Mouse (Mus musculus) embryonic facial prominence, embryonic 13.5 days (tissue): Measurements from ENCODE around the gene Gbgt1. TPM values are rescaled to one million over a fixed set of nuclear protein-coding genes. Genes with fewer than 3 reads are reported as not detected.

Experiments
- ATAC-seq: fragments of 200-750 bp; cut with Nextera tagmentation; 2 replicates; pipeline ENCODE4 v1.8.0; 2017; ENCODE audit warnings: low read depth; ENCODE audit not compliant: insufficient number of reproducible peaks, insufficient read depth, low FRiP score, low TSS enrichment
- H3K27ac ChIP-seq: fragments of 300-500 bp; sonication (generic); 2 replicates; pipeline ENCODE4 v1.5.1; 2015; ENCODE audit warnings: moderate library complexity, mild to moderate bottlenecking, inconsistent platforms
- H3K27me3 ChIP-seq: fragments of 300-500 bp; sonication (generic); 2 replicates; pipeline ENCODE4 v1.6.1; 2015; ENCODE audit warnings: mild to moderate bottlenecking, inconsistent platforms
- H3K36me3 ChIP-seq: fragments of 300-500 bp; sonication (generic); 2 replicates; pipeline ENCODE4 v1.6.1; 2015; ENCODE audit warnings: mild to moderate bottlenecking, inconsistent platforms
- H3K4me1 ChIP-seq: fragments of 300-500 bp; sonication (generic); 2 replicates; pipeline ENCODE4 v1.6.1; 2015; ENCODE audit warnings: inconsistent platforms
- H3K4me2 ChIP-seq: fragments of 300-500 bp; sonication (generic); 2 replicates; pipeline ENCODE4 v1.6.1; 2015; ENCODE audit warnings: moderate library complexity, mild to moderate bottlenecking, inconsistent platforms
- H3K4me3 ChIP-seq: fragments of 300-500 bp; sonication (generic); 2 replicates; pipeline ENCODE4 v1.5.1; 2015; ENCODE audit warnings: mild to moderate bottlenecking, inconsistent platforms
- H3K9ac ChIP-seq: fragments of 300-500 bp; sonication (generic); 2 replicates; pipeline ENCODE4 v1.6.1; 2015; ENCODE audit warnings: mild to moderate bottlenecking, inconsistent platforms
- H3K9me3 ChIP-seq: fragments of 300-500 bp; sonication (generic); 2 replicates; pipeline ENCODE4 v1.6.1; 2016; ENCODE audit warnings: inconsistent platforms
- WGBS: fragments of 180-500 bp; shearing (Covaris S2); methylation state at CpG from one replicate; pipeline ENCODE4 v1.1.7; 2015; ENCODE audit warnings: mixed read lengths; 5-methylcytosine and 5-hydroxymethylcytosine counted together
- polyA plus RNA-seq: library from polyadenylated mRNA; unstranded; fragments of >200 nt; fragmentation: Nextera tagmentation; extraction: Ambion mirVana; gene quantifications from 2 replicates; pipeline ENCODE4 v1.2.1, GENCODE M21; 2015

The Gbgt1 gene
- polyA plus RNA-seq, 1 experiment from 2014 or later: 0.35 TPM

- H3K36me3 ChIP-seq: peaks cover 49% of the 10 kb centered on the region
- peaks cover 65% of the 10 kb centered on the region for H3K4me1 ChIP-seq
- ATAC-seq: no peak
- no peak overlapping the region for H3K4me3 ChIP-seq
- H3K27ac ChIP-seq: peak overlapping the region; percentile 81
- H3K4me2 ChIP-seq: peak overlapping the region; percentile 17
- H3K9me3 ChIP-seq: no peaks in the 10 kb centered on the region
- 34% methylated on average over 7 of the region's 7 CpGs for WGBS
- no peaks in the 10 kb centered on the region for H3K27me3 ChIP-seq
- H3K9ac ChIP-seq: peak overlapping the region; percentile 61
Measured at GRCm38 (mm10) chr2:28539206-28539605, 42.5 kb downstream of the Gbgt1 start.

DNA sequence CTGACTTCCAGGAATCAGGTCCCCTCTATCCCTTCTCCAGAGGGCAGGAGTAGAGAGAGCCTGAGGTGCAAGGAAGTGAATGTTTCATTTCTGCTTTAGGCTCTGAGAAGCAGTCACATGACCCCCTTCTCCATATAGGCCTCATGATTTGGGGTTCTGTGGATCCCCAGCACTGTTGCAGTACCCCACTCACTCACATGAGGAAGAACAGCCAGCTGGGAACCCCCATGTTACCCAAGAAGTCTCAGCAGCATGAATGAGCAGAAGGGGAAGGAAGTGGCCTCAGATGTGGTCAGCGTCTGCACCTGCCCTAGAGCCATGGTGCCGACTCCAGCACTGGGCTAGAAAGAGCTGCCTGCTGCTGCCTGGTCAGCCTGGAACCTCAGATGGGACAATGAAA lies 43.3 kb downstream of the Gbgt1 start:
- Histone ChIP-seq H3K36me3 (peaks cover 56% of the 10 kb centered on the region), H3K4me3 (no peak overlapping the region), H3K4me2 (no peak overlapping the region), H3K27me3 (no peaks in the 10 kb centered on the region), H3K4me1 (peaks cover 58% of the 10 kb centered on the region), H3K27ac (peak overlapping the region; percentile 81; the same call in 1 of the 2 replicates), H3K9ac (peak overlapping the region; percentile 61), H3K9me3 (no peaks in the 10 kb centered on the region)
- WGBS: 87% methylated on average over 2 of the region's 2 CpGs
- ATAC-seq: no peak

GRCm38 (mm10) chr2:28540587-28541227 lies 44.0 kb downstream of the Gbgt1 start:
- Histone ChIP-seq H3K4me1 (peaks cover 50% of the 10 kb centered on the region), H3K9me3 (no peaks in the 10 kb centered on the region), H3K9ac (no peak overlapping the region), H3K27me3 (no peaks in the 10 kb centered on the region), H3K36me3 (peaks cover 64% of the 10 kb centered on the region), H3K27ac (0 out of 2 replicates have a peak overlapping the region, but pooled peaks have one; percentile 19), H3K4me2 (no peak overlapping the region), H3K4me3 (no peak overlapping the region)
- no peak for ATAC-seq
- WGBS: 84% methylated on average over 8 of the region's 8 CpGs

- no peaks in the 10 kb centered on the region for H3K9me3 ChIP-seq
- no peak overlapping the region for H3K9ac ChIP-seq
- WGBS: 89% methylated on average over 8 of the region's 8 CpGs
- H3K36me3 ChIP-seq: peaks cover 83% of the 10 kb centered on the region
- no peak for ATAC-seq
- no peaks in the 10 kb centered on the region for H3K27me3 ChIP-seq
- peaks cover 18% of the 10 kb centered on the region for H3K4me1 ChIP-seq
- no peak overlapping the region for H3K4me2 ChIP-seq
- H3K27ac ChIP-seq: no peak overlapping the region
- no peak overlapping the region for H3K4me3 ChIP-seq
Measured at GRCm38 (mm10) chr2:28543894-28544293, 47.2 kb downstream of the Gbgt1 start.

GRCm38 (mm10) chr2:28545976-28546375 lies 49.3 kb downstream of the Gbgt1 start:
- Histone ChIP-seq H3K9ac (no peak overlapping the region), H3K27ac (no peak overlapping the region), H3K4me3 (no peak overlapping the region), H3K36me3 (peaks cover 96% of the 10 kb centered on the region), H3K4me1 (peaks cover 3% of the 10 kb centered on the region; the same call in 1 of the 2 replicates), H3K27me3 (no peaks in the 10 kb centered on the region), H3K9me3 (no peaks in the 10 kb centered on the region), H3K4me2 (no peak overlapping the region)
- ATAC-seq: no peak

GRCm38 (mm10) chr2:28546560-28546959 lies 49.9 kb downstream of the Gbgt1 start:
- H3K9me3 ChIP-seq: no peaks in the 10 kb centered on the region
- H3K4me2 ChIP-seq: no peak overlapping the region
- peaks cover 98% of the 10 kb centered on the region for H3K36me3 ChIP-seq
- no peak overlapping the region for H3K4me3 ChIP-seq
- no peak overlapping the region for H3K27ac ChIP-seq
- H3K27me3 ChIP-seq: no peaks in the 10 kb centered on the region
- H3K9ac ChIP-seq: no peak overlapping the region
- 76% methylated on average over 6 of the region's 6 CpGs for WGBS
- H3K4me1 ChIP-seq: peaks cover under 1% of the 10 kb centered on the region; the same call in 1 of the 2 replicates
- no peak for ATAC-seq

DNA sequence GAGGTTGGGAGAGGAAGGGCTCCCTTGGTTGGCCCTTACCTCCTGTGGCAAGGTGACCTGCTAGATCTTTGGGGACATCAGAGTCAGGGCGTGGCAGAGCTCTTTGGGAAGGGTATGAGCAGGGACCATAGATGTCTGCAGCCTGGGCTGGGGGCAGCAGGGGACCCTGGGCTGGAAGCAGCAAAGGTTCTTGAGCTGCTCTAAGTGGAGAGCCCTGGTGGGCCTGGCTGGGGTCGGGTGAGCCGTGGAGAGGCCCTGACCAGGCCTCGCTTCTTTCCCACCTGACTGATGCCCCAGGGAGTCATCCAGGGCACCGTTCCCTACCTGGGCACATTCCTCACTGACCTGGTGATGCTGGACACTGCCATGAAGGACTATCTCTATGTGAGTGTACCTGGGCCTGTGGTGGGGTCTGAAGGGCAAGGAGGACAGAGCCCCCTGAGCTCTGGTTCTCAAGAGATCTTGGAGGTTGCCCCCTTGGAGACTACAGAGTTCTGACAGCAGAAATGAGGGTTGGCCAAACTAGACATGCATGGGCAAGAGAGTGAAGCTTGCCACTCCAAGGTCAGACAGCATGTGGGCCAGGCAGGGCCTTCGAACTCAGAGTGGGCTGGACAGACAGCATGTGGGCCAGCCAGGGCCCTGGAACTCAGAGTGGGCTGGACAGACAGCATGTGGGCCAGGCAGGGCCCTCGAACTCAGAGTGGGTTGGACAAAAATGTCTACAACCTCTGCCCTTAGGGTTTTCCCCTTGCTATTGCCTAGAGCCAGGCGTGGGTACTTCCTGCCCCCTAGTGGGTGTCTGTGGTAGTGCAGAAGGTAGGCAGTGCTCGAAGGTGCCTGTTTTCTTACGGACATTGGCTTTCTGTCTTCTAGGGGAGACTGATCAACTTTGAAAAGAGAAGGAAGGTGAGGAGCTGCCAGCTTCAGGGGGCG lies 50.8 kb downstream of the Gbgt1 start:
- no peaks in the 10 kb centered on the region for H3K9me3 ChIP-seq

DNA sequence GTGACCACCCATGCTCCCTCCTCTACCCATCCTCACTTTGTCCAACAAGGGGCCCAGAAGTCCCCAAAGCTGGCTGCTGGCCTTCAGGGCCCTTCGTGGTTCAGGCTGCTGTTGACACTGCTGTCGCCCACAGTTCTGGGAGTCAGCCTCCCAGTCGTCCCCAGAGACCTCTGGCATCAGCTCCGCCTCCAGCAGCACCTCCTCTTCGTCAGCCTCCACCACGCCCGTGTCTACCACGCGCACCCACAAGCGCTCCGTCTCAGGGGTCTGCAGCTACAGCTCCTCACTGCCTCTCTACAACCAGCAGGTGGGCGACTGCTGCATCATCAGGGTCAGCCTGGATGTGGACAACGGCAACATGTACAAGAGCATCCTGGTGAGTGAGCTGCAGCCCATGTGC lies 52.5 kb downstream of the Gbgt1 start:
- Histone ChIP-seq H3K27me3 (no peaks in the 10 kb centered on the region), H3K4me3 (no peak overlapping the region), H3K4me2 (no peak overlapping the region), H3K9me3 (no peaks in the 10 kb centered on the region), H3K27ac (no peak overlapping the region), H3K36me3 (peaks cover 98% of the 10 kb centered on the region), H3K4me1 (no peaks in the 10 kb centered on the region), H3K9ac (no peak overlapping the region)
- ATAC-seq: no peak
- WGBS: 89% methylated on average over 13 of the region's 13 CpGs

More for the DNA sequence above, 50.8 kb downstream of the Gbgt1 start:
- H3K4me3 ChIP-seq: no peak overlapping the region
- H3K4me2 ChIP-seq: no peak overlapping the region
- no peaks in the 10 kb centered on the region for H3K4me1 ChIP-seq
- H3K27me3 ChIP-seq: no peaks in the 10 kb centered on the region
- ATAC-seq: 0 out of 2 replicates have a peak, but pooled peaks have one; percentile 7
- no peak overlapping the region for H3K9ac ChIP-seq
- peaks cover 98% of the 10 kb centered on the region for H3K36me3 ChIP-seq
- H3K27ac ChIP-seq: no peak overlapping the region
- WGBS: 52% methylated on average over 11 of the region's 11 CpGs

DNA sequence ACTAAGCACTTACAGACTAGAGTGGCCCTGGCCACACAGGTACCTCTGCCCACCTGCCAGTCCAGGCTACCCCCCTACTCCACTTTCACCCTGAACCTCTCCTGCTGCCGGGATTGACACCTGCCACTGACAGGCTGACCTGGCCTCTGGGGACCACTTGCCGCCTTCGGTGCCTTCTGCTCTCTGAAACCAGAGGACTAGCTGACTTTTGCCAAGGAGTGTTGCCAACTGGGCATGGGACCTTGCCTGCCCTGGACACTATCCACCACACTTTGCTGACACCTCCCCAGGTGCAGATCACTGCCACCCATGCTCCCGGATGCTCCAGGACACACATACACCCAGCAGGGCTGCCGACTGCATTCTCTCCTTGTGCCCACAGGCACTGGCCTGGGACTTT lies 55.6 kb downstream of the Gbgt1 start:
- no peaks in the 10 kb centered on the region for H3K27me3 ChIP-seq
- 89% methylated on average over 5 of the region's 5 CpGs for WGBS
- no peaks in the 10 kb centered on the region for H3K4me1 ChIP-seq
- no peaks in the 10 kb centered on the region for H3K9me3 ChIP-seq
- H3K4me3 ChIP-seq: no peak overlapping the region
- H3K36me3 ChIP-seq: peaks cover 81% of the 10 kb centered on the region
- no peak overlapping the region for H3K9ac ChIP-seq
- H3K27ac ChIP-seq: no peak overlapping the region
- ATAC-seq: no peak
- no peak overlapping the region for H3K4me2 ChIP-seq

Other genes with a start within 250 kb of the Gbgt1 start
- gene Ppp1r26, start 50.1 kb upstream of the Gbgt1 start, polyA plus RNA-seq: 7.5 TPM in 2 replicates
- gene 1700007K13Rik, start 30.6 kb upstream of the Gbgt1 start, polyA plus RNA-seq: 0.91 and 1.7 TPM in 2 replicates
- 57.4 and 61.5 TPM in 2 replicates for gene Mrps2, start 28.8 kb upstream of the Gbgt1 start, polyA plus RNA-seq
- 1.4 TPM in 1 of 2 replicates, not detected in the other for gene Gm10134, start 9.2 kb downstream of the Gbgt1 start, polyA plus RNA-seq
- 56.9 and 61.3 TPM in 2 replicates for gene Ralgds, start 16.2 kb downstream of the Gbgt1 start, polyA plus RNA-seq
- 0.17 TPM in 1 of 2 replicates, not detected in the other for gene Cel, start 66.5 kb downstream of the Gbgt1 start, polyA plus RNA-seq
- gene Gtf3c5, start 86.9 kb downstream of the Gbgt1 start, polyA plus RNA-seq: 50.4 and 51.6 TPM in 2 replicates
- gene Gfi1b, start 125.1 kb downstream of the Gbgt1 start, polyA plus RNA-seq: 0.77 and 0.84 TPM in 2 replicates
- 23.7 and 23.9 TPM in 2 replicates for gene Tsc1, start 144.3 kb downstream of the Gbgt1 start, polyA plus RNA-seq
- 0.89 and 1.1 TPM in 2 replicates for gene Spaca9, start 202.8 kb downstream of the Gbgt1 start, polyA plus RNA-seq
- 0.77 and 0.90 TPM in 2 replicates for gene Ak8, start 203.3 kb downstream of the Gbgt1 start, polyA plus RNA-seq